Mouse (Mus musculus) fibroblast of lung, adult 2 months (primary cell): ENCODE measurements around the gene Sdr16c6.

Experiments
- DNase-seq: peaks from one replicate; pipeline ENCODE4 v3.0.0-alpha.2; 2011; ENCODE audit warnings: low read depth

Gene Sdr16c6

GRCm38 (mm10) chr4:4077372-4077771 is at the start of gene Sdr16c6:
Gene Sdr16c6 (minus strand): TSS chr4:4077522.
- no peak for DNase-seq

- DNase-seq = no peak
Observed at GRCm38 (mm10) chr4:4080180-4080579, 2.9 kb upstream of the Sdr16c6 start.

- DNase-seq = no peak
Observed at GRCm38 (mm10) chr4:4079132-4079531, 1.8 kb upstream of the Sdr16c6 start.

GRCm38 (mm10) chr4:4076001-4076400 is 1.3 kb downstream of the Sdr16c6 start:
- DNase-seq = no peak
